Mouse (Mus musculus): Measurements from ENCODE around the gene Mob3a.

Mob3a gene

DNA sequence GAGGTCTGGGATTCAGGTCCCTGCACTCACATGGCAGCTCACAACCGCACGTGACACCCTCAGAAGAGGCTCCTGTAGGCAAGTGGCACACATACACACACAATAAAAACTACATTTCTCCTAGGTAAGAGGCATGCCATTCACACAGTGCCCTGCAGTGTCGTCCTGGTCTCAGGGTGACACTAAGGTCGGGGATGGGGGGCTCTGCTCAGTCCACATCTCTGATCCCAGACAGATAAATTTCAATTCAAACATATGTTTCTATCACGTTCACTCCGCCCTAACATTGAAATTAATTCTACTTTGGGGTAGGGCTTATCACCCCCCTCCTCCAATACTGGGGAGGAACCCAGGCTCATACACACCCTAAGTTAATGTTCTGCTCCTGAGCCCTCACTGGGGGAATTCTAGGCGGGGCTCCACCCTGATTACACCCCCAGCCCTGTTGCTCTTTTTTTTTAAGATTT is 1.7 kb downstream of the Mob3a start:
- DNase-seq (ENCODE audit: low spot score) = no peak

DNA sequence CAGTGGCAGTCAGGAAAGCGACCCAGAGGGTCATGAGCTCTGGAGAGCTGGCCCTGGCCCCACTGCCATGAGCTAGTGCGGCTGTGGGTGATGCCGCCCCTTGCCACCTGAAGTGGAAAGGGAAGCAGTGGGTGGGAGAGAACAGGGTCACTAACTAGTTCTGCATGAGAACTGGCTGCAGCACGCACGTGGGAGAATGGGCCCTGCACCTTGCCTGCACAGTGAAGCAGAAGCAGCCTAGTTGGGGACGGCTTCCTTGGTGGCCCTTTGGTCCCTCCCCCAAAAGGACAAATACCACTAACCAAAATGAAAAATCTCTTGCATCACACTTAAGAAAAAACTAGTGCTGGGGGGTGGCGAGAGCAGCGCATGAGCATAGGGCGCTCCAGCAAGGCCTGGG is 3.2 kb downstream of the Mob3a start:
- no peak for DNase-seq (ENCODE audit: low spot score)

DNA sequence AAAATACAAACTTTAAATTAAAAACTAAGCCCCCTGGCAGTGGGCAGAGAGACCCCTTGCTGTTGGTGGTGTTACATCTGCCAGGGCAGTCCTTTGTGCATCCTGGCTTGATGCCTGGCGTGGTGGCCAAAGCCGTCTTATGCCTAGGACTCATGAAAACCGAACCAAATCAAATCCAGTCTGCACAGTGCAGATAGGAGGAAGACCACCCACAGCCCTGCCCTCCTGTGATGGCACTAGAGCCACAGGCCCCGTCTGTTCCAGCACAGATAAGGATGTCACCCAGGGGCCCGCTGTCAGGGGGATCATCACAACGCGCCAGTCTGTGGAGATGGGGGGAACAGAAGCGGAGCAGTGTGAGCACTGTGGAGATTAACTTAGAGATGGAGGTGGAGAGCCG is 4.0 kb downstream of the Mob3a start:
- DNase-seq (ENCODE audit: low spot score) = no peak

DNA sequence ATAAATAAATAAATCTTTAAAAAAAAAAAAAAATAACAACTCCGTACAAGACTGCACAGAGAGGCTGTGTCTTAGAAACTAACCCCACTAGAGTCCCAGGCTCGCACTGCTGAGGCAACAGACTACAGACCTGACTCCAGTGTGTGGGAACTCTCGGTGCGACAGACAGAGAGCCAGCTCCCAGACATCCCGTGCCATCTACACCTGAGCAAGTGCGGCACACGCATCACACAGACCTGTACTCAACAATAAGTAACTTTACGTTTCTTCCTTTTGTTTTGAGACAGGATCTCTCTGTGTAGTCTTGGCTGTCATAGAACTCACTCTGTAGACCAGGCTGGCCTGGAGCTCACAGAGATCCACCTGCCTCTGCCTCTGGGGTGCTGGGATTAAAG is 4.4 kb downstream of the Mob3a start:
- no peak for DNase-seq (ENCODE audit: low spot score)

DNA sequence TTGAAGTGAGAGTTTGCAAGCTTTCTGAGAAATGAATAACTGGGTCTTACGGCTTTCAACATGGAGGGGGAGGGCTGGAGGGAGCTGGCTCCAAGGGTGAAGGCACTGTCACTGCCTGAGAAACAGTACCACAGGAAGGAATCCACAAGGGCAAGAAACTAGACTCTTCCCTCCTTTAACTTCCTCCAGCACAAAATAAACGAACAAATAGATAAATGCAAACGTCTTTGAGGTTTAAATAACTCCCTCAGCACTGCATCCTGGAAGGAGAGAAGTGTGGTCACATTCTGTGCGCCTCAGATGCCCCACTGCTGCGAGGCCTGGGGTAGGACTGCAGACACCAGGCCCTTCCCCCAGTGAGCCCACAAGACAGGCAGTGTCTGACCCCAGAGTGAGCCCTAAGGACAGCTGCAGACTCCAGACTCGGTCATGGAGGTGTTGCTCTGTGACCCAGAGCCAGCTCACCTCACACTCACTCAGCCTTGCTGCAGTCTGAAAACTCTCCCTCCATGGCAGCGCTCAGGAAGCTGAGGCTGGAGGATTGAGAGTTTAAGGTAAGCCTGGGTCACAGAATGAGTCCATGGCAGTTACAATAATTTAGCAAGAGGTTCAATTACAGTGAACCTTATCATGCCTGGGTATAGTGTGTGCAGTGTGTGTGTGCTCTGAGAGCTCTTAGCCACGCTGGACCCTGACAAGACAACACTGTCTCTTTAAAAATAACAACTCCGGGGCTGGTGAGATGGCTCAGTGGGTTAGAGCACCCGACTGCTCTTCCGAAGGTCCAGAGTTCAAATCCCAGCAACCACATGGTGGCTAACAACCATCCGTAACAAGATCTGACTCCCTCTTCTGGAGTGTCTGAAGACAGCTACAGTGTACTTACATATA is 5.0 kb downstream of the Mob3a start:
- DNase-seq (ENCODE audit: low spot score) = no peak

DNA sequence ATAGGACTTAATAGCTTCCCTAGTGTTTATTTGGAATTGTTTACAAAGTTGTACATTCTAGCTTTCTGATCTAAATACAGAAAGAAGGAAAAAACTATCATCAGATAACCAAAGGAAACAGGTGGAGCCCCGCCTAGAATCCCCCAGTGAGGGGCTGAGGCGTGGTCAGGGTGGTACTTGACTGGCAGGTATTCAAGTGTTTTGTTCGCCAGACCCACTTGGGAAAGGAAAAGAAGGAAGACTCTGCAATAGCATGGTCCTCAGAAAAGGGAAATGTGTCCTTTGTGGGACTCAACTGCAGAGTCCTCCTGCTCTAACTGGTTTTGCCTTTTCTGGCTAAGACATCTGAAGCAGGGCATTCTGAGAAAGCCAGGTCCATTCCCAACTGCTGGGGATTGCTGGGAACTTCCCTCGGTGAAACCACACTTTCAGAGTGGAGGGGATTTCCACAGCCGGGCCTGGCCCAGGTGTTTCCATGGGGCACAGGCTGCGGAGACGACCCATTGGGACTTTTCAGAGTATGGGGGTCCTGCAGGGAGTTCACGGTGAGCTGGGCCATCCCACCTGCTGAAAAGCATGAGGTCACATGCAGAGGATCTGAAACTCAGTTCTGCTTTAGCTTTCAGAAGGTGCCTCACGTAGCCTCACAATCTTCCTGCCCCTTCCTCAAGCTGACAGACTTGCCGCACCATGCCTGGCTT is 5.8 kb downstream of the Mob3a start:
- peak; percentile 62 for DNase-seq (ENCODE audit: low spot score)

DNA sequence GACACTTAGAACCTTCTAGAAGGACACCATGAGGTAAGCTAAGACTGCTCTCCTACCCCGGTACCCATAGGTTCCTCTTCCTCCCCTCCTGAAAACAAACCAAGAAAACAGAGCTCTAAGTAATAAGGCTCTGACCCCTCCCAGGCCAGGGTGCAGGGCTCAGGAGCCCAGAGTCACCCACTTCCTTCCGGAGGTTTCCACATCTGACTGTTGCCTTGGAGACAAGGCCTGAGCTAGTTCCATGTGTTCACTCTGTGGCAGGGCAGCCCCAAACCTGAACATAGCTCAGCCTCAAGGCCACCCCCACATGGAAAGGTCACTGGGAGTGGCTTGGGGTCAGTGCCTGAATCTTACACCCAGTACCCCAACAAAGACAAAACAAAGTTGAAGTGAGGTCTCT is 6.6 kb downstream of the Mob3a start:
- DNase-seq (ENCODE audit: low spot score) = peak; percentile 93

DNA sequence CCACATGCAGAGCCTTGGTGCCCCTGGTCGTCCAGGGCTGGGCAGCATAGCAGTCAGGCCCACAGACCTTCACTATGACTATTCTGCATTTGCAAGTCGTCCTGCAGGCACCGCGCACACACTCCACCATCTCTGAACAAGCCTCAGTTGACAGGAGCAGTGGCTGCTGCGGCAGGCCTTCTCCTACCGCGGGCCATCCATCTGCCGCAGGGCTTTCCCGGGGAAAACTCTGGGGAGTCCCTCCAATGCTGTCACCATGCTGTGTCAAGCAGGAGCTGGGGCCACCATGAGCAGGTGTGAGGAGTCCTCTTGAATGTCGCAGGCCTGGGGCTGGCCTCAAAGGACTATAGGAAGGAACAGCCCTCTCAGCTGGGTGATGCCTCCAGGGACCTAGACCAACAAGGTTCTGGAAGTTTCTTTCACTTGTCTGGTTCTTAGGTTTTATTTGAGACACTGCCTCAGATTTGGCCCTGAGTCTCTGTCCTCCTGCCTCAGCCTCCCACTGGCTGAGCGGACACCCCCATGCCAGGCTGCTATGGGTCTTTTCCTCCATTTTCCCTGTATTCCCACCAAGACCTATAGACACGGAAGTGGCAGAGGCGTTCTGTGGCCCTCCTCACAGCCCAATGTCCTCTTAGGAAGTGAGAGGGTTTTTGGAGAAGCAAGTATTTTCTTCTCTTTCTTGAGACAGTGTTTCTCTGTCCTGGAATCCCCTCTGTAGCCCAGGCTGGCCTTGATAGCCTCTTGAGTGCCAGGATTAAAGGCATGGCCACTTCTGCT is 7.4 kb downstream of the Mob3a start:
- no peak for DNase-seq (ENCODE audit: low spot score)

DNA sequence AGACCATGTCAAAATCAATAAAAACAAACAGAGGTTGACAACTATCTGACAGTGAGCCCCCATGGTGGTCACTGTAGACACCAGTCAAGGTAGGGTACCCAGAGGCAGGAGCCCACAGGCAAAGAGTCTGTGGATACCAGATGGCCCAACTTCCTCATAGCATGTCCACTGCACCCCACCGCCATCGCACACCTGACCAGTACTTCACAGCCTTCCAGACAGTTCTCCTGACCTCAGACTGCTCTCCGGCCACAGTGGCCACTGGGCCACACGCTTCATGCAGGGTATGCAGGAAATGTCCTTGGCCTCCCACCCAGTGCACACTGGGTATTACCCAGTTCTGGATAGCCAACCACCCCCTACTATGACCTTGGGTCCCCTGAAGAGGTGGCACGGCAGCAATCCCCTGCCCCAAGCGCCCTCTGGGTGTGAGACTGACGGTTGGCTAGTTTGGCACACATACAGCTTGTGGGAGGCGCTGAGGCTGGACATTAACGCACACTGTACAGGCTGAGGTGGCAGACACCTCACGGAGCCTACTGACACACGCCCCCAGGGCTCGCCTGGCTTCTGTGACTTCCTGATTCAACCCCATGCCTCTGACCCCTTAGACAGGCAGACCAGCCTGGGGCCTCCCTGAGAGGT is 8.3 kb downstream of the Mob3a start:
- no peak for DNase-seq (ENCODE audit: low spot score)

DNA sequence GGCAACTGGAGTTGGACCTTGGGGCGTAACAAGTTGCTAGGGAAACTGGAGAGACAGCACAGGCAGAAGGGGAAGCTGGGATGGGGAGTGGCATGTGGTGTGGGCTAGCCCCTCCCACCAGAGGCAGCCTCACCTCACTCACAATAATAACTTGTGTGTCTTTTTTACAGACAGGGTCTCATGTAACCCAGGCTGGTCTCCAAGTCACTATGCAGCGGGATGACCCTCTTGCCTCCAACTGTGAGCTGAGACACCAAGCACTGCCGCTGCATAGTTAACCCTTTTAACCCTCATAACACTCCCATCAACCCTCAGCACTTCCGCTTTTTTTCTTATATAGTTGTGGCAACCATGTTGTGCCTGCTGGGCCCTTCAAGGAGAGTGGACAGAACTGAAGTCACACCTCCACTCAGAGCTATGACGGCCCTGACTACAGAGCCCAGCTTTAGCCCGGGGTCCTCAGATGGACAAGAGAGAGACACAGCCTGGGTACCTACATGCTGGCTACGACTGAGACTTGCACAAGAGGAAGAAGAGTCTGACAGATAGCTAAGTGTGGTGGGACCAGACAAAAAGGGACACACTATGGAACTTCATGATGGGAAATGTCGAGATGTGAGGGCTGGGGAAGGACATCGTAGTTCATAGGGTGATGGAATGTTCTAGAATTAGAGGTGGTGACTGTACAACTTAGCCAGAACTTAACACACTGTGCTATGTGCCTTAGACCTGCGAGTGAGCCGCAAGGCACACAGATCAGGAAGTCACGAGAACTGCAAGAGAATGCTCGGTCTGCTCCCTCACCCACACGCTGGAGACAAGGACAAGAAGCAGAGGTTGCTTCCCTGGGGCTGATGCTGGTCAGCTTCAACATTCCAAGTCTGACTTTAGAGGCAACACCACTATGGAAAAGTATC is 9.3 kb downstream of the Mob3a start:
- no peak for DNase-seq (ENCODE audit: low spot score)

DNA sequence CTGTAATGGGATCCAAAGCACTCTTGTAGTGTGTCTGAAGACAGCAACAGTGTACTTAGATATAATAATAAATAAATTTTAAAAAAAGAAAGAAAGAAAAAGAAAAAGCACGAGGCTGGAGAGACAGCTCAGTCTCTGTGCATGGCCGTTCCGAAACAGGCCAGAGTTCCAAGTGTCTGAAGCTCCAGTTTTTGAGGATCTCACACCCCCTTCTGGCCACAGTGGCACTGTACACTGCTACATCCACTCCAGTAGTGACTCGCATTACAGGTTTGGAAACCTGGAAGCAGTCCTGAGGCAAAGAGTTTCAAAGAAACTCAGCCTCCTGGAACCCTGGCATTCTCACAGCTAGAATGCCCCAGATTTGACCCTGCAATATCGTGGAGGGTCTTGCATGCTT is 13.9 kb downstream of the Mob3a start:
- DNase-seq (ENCODE audit: low spot score) = peak; percentile 75

DNA sequence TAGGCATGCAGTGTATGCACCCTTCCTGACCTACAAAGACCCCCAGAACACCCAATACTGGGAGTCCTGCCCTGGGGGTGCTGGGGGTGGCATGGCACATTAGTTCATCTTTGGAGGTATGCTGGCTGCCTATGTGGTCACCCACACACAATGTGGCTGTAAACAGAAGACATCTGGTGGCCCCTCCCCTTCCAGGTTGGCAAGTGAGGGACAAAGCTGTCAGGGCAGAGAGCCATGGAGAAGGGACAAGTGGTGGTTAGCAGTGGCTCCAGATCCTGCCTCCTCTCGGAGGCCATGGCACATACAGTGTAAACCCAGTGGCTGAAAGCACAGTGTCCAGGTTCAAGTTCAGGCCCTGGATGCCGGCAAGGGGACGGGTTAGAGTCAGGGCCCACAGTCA is 15.2 kb downstream of the Mob3a start:
- DNase-seq (ENCODE audit: low spot score) = no peak

DNA sequence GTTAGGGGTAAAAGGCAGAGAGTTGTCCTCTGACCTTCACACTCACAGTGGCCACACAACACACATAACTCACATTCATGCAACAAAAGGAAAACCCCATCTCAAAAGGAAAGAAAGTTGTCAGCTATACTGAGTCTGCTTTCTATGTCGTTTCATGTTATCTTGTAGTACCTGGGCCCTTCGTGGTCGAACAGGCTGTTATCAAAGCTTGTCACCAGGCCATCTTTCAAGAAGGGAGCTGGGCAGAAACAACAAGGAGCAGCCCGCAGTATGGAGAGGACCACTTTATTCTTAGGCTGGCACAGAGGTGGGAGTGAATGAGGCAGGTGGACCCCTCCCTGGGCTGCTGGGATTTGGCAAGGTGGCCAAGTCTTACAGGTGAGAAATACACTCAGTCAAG is 16.8 kb downstream of the Mob3a start:
- no peak for DNase-seq (ENCODE audit: low spot score)

DNA sequence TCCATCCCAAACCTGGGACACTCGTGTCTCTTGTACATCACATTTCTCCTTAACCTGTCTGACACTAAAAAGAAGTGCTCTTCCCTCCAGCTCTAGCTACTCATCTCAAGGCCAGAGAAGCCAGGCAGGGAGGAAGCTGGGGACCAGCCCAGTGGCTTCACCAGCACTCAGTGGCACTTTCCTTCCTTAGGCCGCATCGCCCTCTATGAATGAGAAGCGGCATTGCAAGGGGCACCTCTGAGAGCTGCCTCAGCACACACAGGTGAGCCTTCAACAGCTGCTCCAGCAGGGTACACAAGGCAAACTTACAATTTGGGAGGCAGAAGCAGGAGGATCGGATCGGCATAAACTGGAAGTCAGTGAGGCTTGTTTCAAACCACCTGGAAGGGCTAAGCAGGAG is 17.6 kb downstream of the Mob3a start:
- DNase-seq (ENCODE audit: low spot score) = peak; percentile 83

DNA sequence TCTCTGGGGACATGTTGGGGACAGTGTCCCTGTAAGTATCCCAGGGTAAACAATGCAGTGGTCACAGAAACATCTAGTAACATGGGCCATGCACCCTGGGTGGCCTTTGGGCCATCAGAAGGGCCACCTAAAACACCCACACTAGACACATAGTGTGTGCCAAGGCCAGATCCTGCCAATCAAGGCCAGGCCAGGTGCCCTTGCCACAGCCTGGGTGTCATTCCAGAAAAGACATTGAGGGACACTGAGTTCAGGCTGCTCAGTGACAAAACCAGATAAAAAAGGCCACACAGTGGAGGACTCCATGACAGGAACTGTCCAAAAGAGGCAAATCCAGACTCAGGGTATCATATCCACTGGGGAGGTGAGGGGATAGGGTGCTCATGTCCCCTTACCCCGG is 18.1 kb downstream of the Mob3a start:
- no peak for DNase-seq (ENCODE audit: low spot score)

DNA sequence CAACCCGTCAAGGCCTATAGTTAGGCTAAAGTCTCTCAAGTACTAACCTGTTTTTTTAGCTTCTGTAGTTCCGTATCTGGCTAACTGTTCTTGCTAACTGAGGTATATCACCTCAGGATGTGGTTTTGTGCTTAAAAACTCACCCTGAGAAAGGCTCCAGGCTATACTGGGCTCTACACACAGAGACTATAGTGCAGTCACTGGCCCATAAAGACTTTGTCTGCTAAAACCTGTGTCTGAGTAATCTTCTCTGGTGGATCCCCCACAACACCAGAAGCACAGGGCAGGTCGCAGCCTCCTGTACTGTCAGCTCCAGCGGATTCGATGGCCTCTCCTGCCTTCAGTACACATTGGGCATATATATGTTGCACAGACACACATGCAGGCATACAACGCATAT is 19.8 kb downstream of the Mob3a start:
- DNase-seq (ENCODE audit: low spot score) = peak; percentile 71

DNA sequence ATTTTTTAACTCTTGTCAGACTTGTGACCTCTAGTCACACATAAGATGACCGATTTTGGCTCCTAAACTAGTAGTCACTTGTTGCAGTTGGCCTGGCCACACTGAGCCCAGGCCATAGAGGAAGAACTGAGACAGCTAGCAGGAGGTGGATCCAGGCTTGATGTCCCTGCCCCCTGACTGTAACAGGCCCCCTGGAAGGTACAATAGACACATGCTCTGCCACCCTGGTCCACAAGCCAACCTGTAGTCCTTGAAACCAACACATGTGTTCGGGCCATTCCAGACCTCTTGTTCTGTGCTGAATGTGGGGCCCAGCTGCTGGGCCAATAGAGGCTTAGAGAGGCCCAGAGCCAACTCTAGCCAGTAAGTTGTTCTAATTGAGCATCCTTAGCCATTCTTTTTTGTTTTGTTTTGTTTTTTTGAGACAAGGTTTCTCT is 21.5 kb downstream of the Mob3a start:
- DNase-seq (ENCODE audit: low spot score) = no peak

DNA sequence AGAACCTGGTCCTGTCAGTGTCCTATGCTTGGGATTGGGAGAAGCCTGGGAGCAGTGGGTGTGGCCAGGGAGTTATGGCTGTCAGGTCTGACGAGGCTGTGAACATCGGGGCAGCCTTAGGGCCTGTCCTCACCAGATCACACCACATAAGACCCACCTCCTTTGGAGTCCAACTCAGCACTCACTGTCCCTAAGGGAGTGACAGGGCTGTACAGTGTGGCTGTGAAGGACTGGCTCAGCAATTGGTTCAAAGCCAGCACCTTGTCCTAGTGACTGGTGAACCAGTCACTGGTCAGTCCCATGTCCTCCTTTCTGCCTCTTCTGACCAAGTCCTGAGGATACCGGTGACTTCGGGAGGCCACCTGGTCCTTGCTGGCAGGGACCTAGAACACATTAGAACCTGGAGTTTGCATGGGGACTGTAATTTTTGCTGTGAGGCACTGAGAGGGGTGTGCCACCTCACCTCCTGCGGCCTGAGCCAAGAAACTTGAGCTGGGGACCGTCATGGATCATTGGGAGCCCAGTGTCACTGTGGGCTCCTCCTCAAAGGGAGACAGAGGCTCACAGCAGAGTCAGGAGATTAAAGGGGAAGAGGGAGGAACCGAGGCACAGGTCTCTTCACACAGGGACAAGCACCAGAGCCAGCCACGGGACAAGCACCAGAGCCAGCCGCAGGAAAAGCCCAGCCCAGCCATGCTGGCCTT is 22.1 kb downstream of the Mob3a start:
- no peak for DNase-seq (ENCODE audit: low spot score)

DNA sequence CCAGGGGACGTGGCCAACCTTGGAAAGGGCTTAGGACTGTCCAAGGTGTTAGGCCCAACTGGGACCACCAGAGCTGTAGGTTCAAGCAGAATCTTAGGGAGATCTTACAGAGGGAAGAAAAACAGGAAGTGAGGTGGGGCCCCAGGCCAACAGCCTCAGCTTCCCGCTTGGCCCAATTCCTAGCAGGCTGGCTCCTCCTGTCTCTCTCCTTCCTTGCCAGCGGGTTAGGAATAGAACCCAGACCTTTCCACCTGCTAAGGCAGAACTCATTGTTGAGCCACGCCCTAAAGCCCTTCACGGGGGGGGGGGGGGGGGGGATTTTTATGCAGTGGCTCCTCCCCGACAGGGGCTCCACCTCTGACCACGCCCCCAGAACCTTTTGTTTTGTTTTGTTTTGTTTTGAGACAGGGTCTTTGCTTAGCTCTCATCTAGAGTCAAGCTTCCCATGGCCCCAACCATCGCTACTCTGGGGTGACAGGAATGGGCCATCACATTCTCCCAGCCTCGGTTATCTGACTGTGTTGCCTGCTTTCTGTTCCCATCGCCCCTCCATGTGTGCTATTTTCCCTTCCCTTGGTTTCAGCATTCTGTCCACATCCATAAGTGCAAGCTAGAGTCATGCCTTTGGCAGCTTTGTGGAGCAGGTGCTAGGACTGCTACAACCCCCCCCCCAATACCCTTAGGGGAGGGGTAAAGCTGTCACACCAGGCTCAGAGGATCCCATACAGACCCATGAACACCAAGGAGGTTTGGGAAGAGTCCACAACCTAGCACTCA is 23.0 kb downstream of the Mob3a start:
- no peak for DNase-seq (ENCODE audit: low spot score)
